Mouse (Mus musculus) adrenal gland, postnatal 10 days (tissue): ENCODE results near the gene Alg11. TPM values are rescaled to one million over a fixed set of nuclear protein-coding genes. Genes with fewer than 3 reads are reported as not detected.
A peak's percentile ranks its signal among the peaks of the same experiment; 100 is the strongest.

Experiments
- DNase-seq: peaks from one replicate; pipeline ENCODE4 v3.0.0; 2021; ENCODE audit warnings: mixed read lengths
- long read RNA-seq, 2 experiments: library from polyadenylated mRNA; stranded (forward); transcript quantifications; one replicate each; pipeline ENCODE4 v2.0.0; 2021
- total RNA-seq, 2 experiments: library from RNA; stranded (reverse); gene quantifications; 2 replicates each; pipeline ENCODE4 v1.2.3; 2021

The Alg11 gene
- 10 to 100 TPM; 23.3 to 32.8 TPM for total RNA-seq
- long read RNA-seq, experiment 1, full-length matches to known transcripts = 5 of 16 reads
- long read RNA-seq, experiment 1, partial matches to known transcripts = 6 of 16 reads
- long read RNA-seq, experiment 1, other reads (novel, unspliced or antisense) = 5 of 16 reads
- long read RNA-seq, experiment 2, full-length matches to known transcripts = 4 of 6 reads
- long read RNA-seq, experiment 2, partial matches to known transcripts = 0 of 6 reads
- long read RNA-seq, experiment 2, other reads (novel, unspliced or antisense) = 2 of 6 reads

GRCm38 (mm10) chr8:22060446-22060889, at the start of gene Alg11:
TSS of gene Alg11 (plus strand) at chr8:22060721.
- peak; percentile 97 for DNase-seq

GRCm38 (mm10) chr8:22013034-22013707, 47.4 kb upstream of the Alg11 start:
- no peak for DNase-seq

GRCm38 (mm10) chr8:22017731-22018130, 42.8 kb upstream of the Alg11 start:
- no peak for DNase-seq

- DNase-seq = no peak
Observed at GRCm38 (mm10) chr8:22019498-22019897, 41.0 kb upstream of the Alg11 start.

GRCm38 (mm10) chr8:22022244-22022643, 38.3 kb upstream of the Alg11 start:
- no peak for DNase-seq

- no peak for DNase-seq
Observed at GRCm38 (mm10) chr8:22025241-22025640, 35.3 kb upstream of the Alg11 start.

GRCm38 (mm10) chr8:22028973-22029372, 31.5 kb upstream of the Alg11 start:
- DNase-seq = no peak

GRCm38 (mm10) chr8:22030990-22031389, 29.5 kb upstream of the Alg11 start:
- DNase-seq = no peak

- DNase-seq = no peak
Observed at GRCm38 (mm10) chr8:22036137-22036536, 24.4 kb upstream of the Alg11 start.

- DNase-seq = no peak
Observed at GRCm38 (mm10) chr8:22037022-22037421, 23.5 kb upstream of the Alg11 start.

GRCm38 (mm10) chr8:22039468-22040152, 20.9 kb upstream of the Alg11 start:
- DNase-seq = no peak

GRCm38 (mm10) chr8:22040153-22040509, 20.4 kb upstream of the Alg11 start:
- DNase-seq = no peak

GRCm38 (mm10) chr8:22042515-22042914, 18.0 kb upstream of the Alg11 start:
- DNase-seq = no peak

- no peak for DNase-seq
Observed at GRCm38 (mm10) chr8:22043706-22044105, 16.8 kb upstream of the Alg11 start.

GRCm38 (mm10) chr8:22047699-22048464, 12.6 kb upstream of the Alg11 start:
- DNase-seq = peak; percentile 67

- DNase-seq = peak; percentile 46
Observed at GRCm38 (mm10) chr8:22054674-22055491, 5.6 kb upstream of the Alg11 start.

- no peak for DNase-seq
Observed at GRCm38 (mm10) chr8:22055492-22055877, 5.0 kb upstream of the Alg11 start.

GRCm38 (mm10) chr8:22056850-22057249, 3.7 kb upstream of the Alg11 start:
- DNase-seq = no peak

GRCm38 (mm10) chr8:22058368-22058767, 2.2 kb upstream of the Alg11 start:
- DNase-seq = no peak

- no peak for DNase-seq
Observed at GRCm38 (mm10) chr8:22059153-22059738, 1.3 kb upstream of the Alg11 start.

- DNase-seq = no peak
Observed at GRCm38 (mm10) chr8:22059821-22060445, 588 bp upstream of the Alg11 start, which contains the start of gene Atp7b. TSS of gene Atp7b (minus strand) at chr8:22060305.
